Mouse (Mus musculus) testis, adult 10 weeks (tissue): ENCODE data around the gene Gm45194. TPM values are rescaled to one million over a fixed set of nuclear protein-coding genes. Genes with fewer than 3 reads are reported as not detected.

Source experiments
- polyA plus RNA-seq: library from polyadenylated mRNA; stranded (reverse); fragments of 350-450 nt; fragmentation: Illumina TruSeq; extraction: RNeasy Lipid Tissue Mini Kit (QIAGEN cat#74804); gene quantifications from one replicate; pipeline ENCODE4 v1.2.3, GENCODE M21; 2014; ENCODE audit warnings: low read depth, low replicate concordance

The Gm45194 gene
- 26.9 TPM for polyA plus RNA-seq

GRCm38 (mm10) chrX:111891089-111891488 is at the start of gene Gm45194:
TSS of gene Gm45194 (plus strand) at chrX:111891389.

DNA sequence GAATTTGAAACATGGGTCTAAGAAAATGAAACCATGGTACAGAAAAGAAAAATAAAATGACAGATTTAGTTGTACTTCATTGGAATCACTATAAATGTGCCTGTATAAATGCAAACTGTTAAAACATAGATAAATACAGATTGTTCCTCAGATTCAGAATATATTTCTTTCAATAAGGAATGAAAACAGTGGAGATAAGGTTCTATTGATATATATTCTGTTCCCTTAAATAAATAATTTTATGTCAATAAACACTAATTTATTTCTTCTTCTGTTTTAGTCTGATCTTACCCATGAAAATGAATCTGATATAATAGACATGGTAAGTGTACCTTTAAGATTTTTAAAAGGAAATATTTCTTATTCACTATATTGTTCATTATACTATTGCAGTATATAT is 119.5 kb downstream of the Gm45194 start, which contains the start of gene Tex16:
TSS of gene Tex16 (plus strand) at position 301 of the 400 bp plus-strand sequence.

GRCm38 (mm10) chrX:112238749-112239148 is 347.6 kb downstream of the Gm45194 start, which contains the start of gene 4933403O08Rik:
TSS of gene 4933403O08Rik (plus strand) at chrX:112239049.

Other genes with a start within 250 kb of the Gm45194 start
- gene Hdx, start 194.3 kb upstream of the Gm45194 start, polyA plus RNA-seq, result 0.71 TPM
- 39.0 TPM for gene Tex16, start 119.6 kb downstream of the Gm45194 start, polyA plus RNA-seq